Mouse (Mus musculus): Measurements from ENCODE around the gene Itpr2.

The Itpr2 gene

DNA sequence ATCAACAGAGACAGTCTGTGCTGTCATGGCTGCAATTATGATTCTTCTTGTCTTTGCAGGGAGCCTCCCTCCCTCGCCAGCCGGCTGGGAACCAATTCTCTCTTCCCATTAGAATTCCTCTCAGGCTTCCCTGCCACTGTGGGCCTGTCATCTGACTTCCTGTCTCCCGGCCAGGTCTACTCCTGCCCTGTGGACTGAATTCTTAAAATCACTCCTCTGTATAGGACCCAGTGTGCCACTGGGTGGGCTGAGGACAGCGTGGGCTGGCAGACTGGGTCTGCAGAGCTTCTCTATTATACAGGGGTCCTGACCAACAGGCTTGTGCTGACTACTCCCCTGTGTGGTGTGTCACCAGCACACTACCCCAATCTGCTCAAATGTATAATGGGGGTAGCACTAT lies 365.4 kb downstream of the Itpr2 start:
- no peak for DNase-seq

DNA sequence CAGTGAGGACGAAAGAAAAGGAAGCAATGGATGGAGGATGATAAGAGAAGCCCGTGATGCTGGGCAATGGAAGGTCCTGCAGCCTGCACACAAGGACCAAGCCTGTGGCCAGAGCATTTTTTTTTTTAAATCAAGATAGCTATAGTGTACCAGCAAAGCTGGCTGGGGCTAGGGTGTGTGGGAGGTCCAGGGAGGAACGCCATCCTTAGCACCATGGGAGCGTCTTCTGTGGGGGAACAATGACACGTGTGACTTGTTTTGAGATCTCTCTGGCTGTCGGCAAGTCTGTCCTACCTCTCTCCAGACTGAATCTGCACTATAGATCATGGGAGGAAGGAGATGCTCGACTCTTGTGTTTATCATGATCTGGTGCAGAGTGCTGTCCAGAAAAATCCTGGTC lies 365.8 kb downstream of the Itpr2 start:
- no peak for DNase-seq

- no peak for DNase-seq
Observed at GRCm38 (mm10) chr6:146135291-146135690, 366.7 kb downstream of the Itpr2 start.

GRCm38 (mm10) chr6:146133921-146134320 lies 368.1 kb downstream of the Itpr2 start:
- DNase-seq, result no peak

GRCm38 (mm10) chr6:146129066-146129465 lies 373.0 kb downstream of the Itpr2 start:
- no peak for DNase-seq

DNA sequence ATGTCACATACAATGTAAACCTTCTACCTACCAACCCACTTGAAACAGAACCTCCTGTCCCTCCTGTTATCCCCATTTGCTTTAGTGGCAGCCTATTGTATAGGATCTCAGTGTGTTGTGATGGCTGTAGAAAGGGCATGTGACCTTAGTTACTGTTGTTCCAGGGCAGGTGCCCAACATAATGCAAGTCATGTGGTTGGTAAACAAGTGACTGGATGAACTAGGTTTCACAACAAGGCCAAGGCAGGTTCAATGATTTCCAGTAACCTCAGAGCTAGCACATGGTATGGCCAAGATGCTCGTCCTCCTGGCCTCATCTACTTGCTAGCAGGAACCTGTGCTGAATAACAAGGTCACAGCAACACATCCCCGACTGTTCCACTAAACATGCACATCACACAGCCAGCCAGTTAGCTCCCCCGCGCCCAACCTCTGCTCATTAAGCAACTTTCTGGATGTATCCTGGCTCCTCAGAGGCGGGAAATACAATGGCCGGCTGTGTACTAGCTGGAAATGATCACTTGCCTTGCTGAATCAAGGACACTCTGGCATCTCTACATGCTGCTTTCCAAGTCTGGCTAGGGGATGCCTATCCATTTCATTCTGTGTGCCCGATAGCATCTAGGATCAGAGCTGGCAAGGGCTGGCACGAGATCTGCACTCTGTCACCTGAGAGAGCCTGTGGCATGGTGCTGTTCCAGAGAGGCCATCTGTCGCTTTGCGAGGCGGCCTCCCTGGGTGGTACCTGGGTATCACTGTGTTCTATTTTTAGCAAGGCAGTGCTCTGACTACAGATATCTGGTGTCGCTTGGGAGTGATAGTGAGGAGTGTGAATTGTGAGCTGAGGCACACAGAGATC lies 375.0 kb downstream of the Itpr2 start:
- DNase-seq, result peak; percentile 84

DNA sequence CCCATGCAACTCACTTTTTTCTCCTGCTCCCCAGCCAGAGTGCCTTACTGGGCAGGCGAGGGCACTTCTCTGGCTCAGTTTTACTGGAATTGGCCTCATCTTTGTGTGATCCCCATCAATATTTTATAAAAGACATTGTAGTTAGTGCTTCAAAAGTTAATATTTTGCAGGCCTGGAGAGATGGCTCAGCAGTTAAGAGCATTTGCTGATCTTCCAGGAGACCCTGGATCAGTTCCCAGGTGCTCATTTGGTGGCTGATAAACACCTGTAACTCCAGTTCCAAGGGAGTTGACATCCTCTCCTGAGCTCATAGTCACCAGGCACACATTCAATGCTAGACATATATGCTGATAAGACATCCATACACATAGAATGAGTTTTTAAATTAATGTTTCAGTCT lies 376.4 kb downstream of the Itpr2 start:
- DNase-seq, result no peak

GRCm38 (mm10) chr6:146124479-146124878 lies 377.5 kb downstream of the Itpr2 start:
- DNase-seq, result no peak

GRCm38 (mm10) chr6:146123656-146124055 lies 378.4 kb downstream of the Itpr2 start:
- DNase-seq, result no peak

- DNase-seq, result no peak
Observed at GRCm38 (mm10) chr6:146120172-146120571, 381.9 kb downstream of the Itpr2 start.

DNA sequence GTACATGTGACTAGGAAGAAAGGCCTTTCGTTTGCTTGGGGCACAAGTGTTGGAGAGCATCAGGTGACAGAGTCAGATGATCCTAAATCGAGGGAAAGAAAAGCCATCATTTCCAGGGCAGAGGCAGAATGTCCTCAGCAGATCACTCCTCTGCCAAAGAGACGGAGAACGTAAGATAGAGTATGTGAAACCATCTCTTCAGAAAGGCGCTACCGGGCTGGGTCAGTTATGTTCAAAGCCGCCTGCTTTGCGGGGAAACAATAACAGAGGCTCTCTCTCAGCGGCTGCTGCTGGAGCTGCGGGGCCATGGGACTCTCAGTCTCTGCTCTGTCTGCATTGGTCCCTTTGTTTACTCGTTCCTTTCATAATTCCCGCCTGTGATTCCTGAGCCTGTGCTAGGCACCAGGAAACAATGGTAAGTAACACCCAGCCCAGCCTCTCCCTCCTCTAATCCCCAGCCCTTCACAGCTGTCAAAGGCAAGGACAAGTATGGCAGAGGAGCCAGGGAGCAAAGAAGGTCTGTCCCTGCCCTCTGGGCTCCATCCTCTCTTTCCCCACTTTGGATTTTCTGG lies 387.2 kb downstream of the Itpr2 start:
- DNase-seq, result no peak

DNA sequence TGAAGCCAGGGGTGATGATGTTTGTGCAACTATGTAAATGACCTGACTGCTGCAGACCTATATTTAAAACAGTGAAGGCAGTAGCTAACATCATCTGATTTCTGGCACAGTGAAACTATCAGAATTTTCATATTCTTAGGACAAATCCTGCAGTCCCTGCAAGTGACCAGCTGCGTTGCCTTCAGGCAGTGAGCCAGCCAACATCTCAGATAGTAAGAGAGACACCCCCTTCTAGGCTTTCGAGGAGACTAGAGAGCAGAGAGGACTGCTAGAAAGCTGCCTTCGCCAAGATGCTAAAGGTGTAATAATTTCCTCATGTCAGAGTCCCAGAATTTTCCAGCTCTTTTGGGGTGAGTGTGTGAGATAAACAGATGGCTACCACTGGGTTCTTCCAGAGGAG lies 388.0 kb downstream of the Itpr2 start:
- DNase-seq, result no peak

DNA sequence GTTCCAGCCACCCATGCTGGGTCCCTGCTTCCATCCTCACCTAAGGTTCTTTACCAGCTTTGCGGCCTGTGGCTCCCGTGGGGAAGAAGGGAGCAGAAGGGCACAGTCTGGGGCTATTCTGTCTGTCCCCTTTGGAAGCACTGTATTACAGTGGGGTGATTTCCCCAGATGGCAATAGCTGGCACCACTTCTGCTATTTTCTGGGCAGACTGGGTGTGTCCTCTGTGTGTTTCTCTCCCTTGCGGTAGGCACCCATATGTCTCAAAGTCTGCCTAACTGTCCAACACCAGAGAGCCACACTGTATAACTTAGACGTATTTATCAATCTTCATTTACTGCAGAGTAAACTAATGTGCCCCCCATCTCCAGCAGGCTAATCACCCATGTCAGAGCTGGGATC lies 388.9 kb downstream of the Itpr2 start:
- DNase-seq, result no peak

GRCm38 (mm10) chr6:146112211-146112610 lies 389.8 kb downstream of the Itpr2 start:
- no peak for DNase-seq

GRCm38 (mm10) chr6:146111781-146112180 lies 390.2 kb downstream of the Itpr2 start:
- DNase-seq, result no peak

GRCm38 (mm10) chr6:146110832-146111741 lies 390.9 kb downstream of the Itpr2 start:
- no peak for DNase-seq

GRCm38 (mm10) chr6:146110425-146110824 lies 391.6 kb downstream of the Itpr2 start:
- DNase-seq, result no peak

- no peak for DNase-seq
Observed at GRCm38 (mm10) chr6:146108695-146109094, 393.3 kb downstream of the Itpr2 start.

DNA sequence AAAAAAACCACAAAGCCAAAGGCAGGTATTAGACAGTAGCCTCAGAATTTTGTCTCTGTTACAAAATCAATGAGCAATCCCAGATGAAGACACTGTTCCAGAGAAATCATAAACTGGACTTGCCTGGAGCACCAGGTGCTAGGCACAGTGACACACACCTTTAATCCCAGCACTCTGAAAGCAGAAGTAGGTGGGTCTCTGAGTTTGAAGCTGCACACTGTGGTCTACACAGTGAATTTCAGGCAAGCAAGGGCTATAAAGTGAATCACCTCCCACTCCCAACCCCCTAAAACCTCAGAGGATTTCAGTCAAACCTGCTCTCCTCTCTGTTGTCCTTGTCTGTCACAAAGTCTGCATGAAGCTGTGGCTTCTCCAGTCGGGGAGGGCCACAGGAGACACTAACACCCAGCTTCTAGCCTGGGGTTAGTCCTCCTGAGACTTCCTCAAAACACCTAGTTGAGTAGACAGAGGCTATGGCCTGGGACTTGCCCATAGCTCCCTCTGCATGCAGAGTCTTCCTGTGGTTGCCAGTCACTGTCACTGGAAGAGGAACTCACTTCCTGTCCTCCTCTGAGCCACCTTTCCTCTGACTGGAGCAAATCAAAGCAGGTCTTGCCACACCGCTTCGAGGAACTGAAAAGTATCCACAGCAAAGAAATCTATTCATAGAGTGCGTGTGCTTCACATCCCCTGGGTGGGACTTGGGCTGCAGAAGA lies 394.7 kb downstream of the Itpr2 start:
- DNase-seq, result no peak

- DNase-seq, result no peak
Observed at GRCm38 (mm10) chr6:146083056-146083961, 418.7 kb downstream of the Itpr2 start.

DNA sequence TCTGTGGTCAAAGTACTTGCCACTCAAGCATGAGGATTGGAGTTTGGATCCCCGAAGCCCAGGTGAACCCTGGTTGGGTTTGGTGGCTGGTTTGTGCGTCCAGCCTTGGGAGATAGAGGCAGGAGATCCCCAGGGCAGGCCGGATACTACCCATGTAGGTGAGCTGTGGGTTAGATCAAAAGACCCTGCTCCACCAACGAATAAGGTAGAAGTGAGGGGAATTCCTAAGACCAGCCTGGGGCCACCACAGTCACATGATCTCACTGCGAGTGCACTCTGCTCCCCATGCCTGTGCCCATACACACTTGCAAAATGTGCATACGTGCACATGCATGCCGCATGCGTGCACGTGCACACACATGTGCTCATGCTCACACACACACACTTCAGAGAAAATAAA lies 419.5 kb downstream of the Itpr2 start:
- DNase-seq, result no peak

GRCm38 (mm10) chr6:146081578-146081977 lies 420.4 kb downstream of the Itpr2 start:
- DNase-seq, result no peak

Data from cerebellum, adult 11 months (tissue).